Mouse (Mus musculus) testis, adult 2 months (tissue): ENCODE results near the gene Galnt2. TPM values are rescaled to one million over a fixed set of nuclear protein-coding genes. Genes with fewer than 3 reads are reported as not detected.
A peak's percentile ranks its signal among the peaks of the same experiment; 100 is the strongest.

Experiments used
- H3K27ac ChIP-seq: fragments of 200-500 bp; 2 replicates; pipeline ENCODE4 v1.5.1; 2012; ENCODE audit warnings: low read depth, low read length; ENCODE audit not compliant: control insufficient read depth, insufficient read depth
- H3K27me3 ChIP-seq: fragments of 200-500 bp; 2 replicates; pipeline ENCODE4 v1.6.1; 2012; ENCODE audit warnings: mild to moderate bottlenecking, low read length, moderate library complexity; ENCODE audit not compliant: control insufficient read depth, insufficient read depth
- H3K36me3 ChIP-seq: fragments of 200-500 bp; 2 replicates; pipeline ENCODE4 v1.6.1; 2012; ENCODE audit warnings: mild to moderate bottlenecking, low read length; ENCODE audit not compliant: control insufficient read depth, insufficient read depth
- H3K4me1 ChIP-seq: fragments of 200-500 bp; 2 replicates; pipeline ENCODE4 v1.6.1; 2012; ENCODE audit warnings: low read length; ENCODE audit not compliant: control insufficient read depth, insufficient read depth
- H3K4me3 ChIP-seq: fragments of 200-500 bp; 2 replicates; pipeline ENCODE4 v1.5.1; 2012; ENCODE audit warnings: low read depth, mild to moderate bottlenecking, low read length, moderate library complexity, mixed read lengths; ENCODE audit not compliant: control insufficient read depth
- CTCF ChIP-seq: fragments of 200-500 bp; IDR thresholded peaks from 2 replicates; pipeline ENCODE4 v1.5.1; 2012; ENCODE audit warnings: low read depth, mild to moderate bottlenecking, inconsistent platforms, low read length, moderate library complexity; ENCODE audit not compliant: control insufficient read depth, insufficient read depth, insufficient replicate concordance
- POLR2A ChIP-seq: fragments of 200-500 bp; IDR thresholded peaks from 2 replicates; pipeline ENCODE4 v1.6.1; 2012; ENCODE audit warnings: low read depth, mild to moderate bottlenecking, inconsistent platforms, low read length, moderate library complexity; ENCODE audit not compliant: control insufficient read depth
- polyA plus RNA-seq: library from polyadenylated mRNA; depleted of rRNA; stranded (reverse); fragments of >200 nt; gene quantifications from 2 replicates; pipeline ENCODE4 v1.2.3, GENCODE M21; 2012

Galnt2 gene
- polyA plus RNA-seq, 1 experiment: 0.91 TPM

- Histone ChIP-seq H3K27ac (no peak overlapping the region), H3K36me3 (no peaks in the 10 kb centered on the region), H3K4me1 (no peaks in the 10 kb centered on the region), H3K27me3 (no peaks in the 10 kb centered on the region), H3K4me3 (no peak overlapping the region)
- TF ChIP-seq CTCF (no peak), POLR2A (no peak)
Measured at GRCm38 (mm10) chr8:124340360-124341068, 109.3 kb downstream of the Galnt2 start.

GRCm38 (mm10) chr8:124343151-124343550, 112.0 kb downstream of the Galnt2 start:
- Histone ChIP-seq H3K27me3 (no peaks in the 10 kb centered on the region), H3K36me3 (no peaks in the 10 kb centered on the region), H3K4me1 (no peaks in the 10 kb centered on the region), H3K27ac (no peak overlapping the region), H3K4me3 (no peak overlapping the region)
- TF ChIP-seq POLR2A: no peak
- no peak for TF ChIP-seq CTCF

GRCm38 (mm10) chr8:124343991-124344390, 112.8 kb downstream of the Galnt2 start:
- Histone ChIP-seq H3K27ac (no peak overlapping the region), H3K4me1 (no peaks in the 10 kb centered on the region), H3K4me3 (no peak overlapping the region), H3K27me3 (no peaks in the 10 kb centered on the region), H3K36me3 (no peaks in the 10 kb centered on the region)
- TF ChIP-seq CTCF (no peak), POLR2A (no peak)

GRCm38 (mm10) chr8:124345098-124345497, 113.9 kb downstream of the Galnt2 start:
- H3K4me1 ChIP-seq: no peaks in the 10 kb centered on the region
- H3K27ac ChIP-seq: no peak overlapping the region
- no peaks in the 10 kb centered on the region for H3K27me3 ChIP-seq
- no peak overlapping the region for H3K4me3 ChIP-seq
- H3K36me3 ChIP-seq: no peaks in the 10 kb centered on the region
- TF ChIP-seq CTCF: no peak
- TF ChIP-seq POLR2A: no peak

- Histone ChIP-seq H3K4me1 (no peaks in the 10 kb centered on the region), H3K27me3 (no peaks in the 10 kb centered on the region), H3K36me3 (no peaks in the 10 kb centered on the region), H3K27ac (no peak overlapping the region), H3K4me3 (no peak overlapping the region)
- TF ChIP-seq POLR2A (no peak), CTCF (peak; percentile 87; the same call in 1 of the 2 replicates)
Measured at GRCm38 (mm10) chr8:124346852-124347523, 115.8 kb downstream of the Galnt2 start.

GRCm38 (mm10) chr8:124348087-124348486, 116.9 kb downstream of the Galnt2 start:
- no peak for TF ChIP-seq CTCF
- TF ChIP-seq POLR2A: no peak
- H3K27me3 ChIP-seq: no peaks in the 10 kb centered on the region
- no peaks in the 10 kb centered on the region for H3K36me3 ChIP-seq
- no peak overlapping the region for H3K27ac ChIP-seq
- no peak overlapping the region for H3K4me3 ChIP-seq
- no peaks in the 10 kb centered on the region for H3K4me1 ChIP-seq

GRCm38 (mm10) chr8:124349663-124350062, 118.5 kb downstream of the Galnt2 start:
- Histone ChIP-seq H3K4me3 (no peak overlapping the region), H3K36me3 (no peaks in the 10 kb centered on the region), H3K27ac (no peak overlapping the region), H3K4me1 (no peaks in the 10 kb centered on the region), H3K27me3 (no peaks in the 10 kb centered on the region)
- TF ChIP-seq POLR2A (no peak), CTCF (peak; percentile 89)

GRCm38 (mm10) chr8:124351636-124352035, 120.4 kb downstream of the Galnt2 start:
- Histone ChIP-seq H3K27me3 (no peaks in the 10 kb centered on the region), H3K36me3 (no peaks in the 10 kb centered on the region), H3K4me3 (no peak overlapping the region), H3K27ac (no peak overlapping the region), H3K4me1 (no peaks in the 10 kb centered on the region)
- no peak for TF ChIP-seq POLR2A
- no peak for TF ChIP-seq CTCF
